Mouse (Mus musculus) MEL-GATA-1-ER (cell line): Measurements from ENCODE around the gene Pou1f1.

Experiments used
- DNase-seq: peaks from one replicate; pipeline ENCODE4 v3.0.0-alpha.2; 2012; ENCODE audit warnings: low read depth; ENCODE audit errors: extremely low read depth

Gene Pou1f1

GRCm38 (mm10) chr16:65520211-65520610, at the start of gene Pou1f1:
Pou1f1 (plus strand) TSS chr16:65520511.
- DNase-seq, result no peak

GRCm38 (mm10) chr16:65470650-65471049, 49.7 kb upstream of the Pou1f1 start:
- DNase-seq, result peak; percentile 14

- peak; percentile 24 for DNase-seq
Measured at GRCm38 (mm10) chr16:65472472-65473001, 47.8 kb upstream of the Pou1f1 start.

GRCm38 (mm10) chr16:65485726-65486125, 34.6 kb upstream of the Pou1f1 start:
- DNase-seq, result no peak

GRCm38 (mm10) chr16:65496030-65496429, 24.3 kb upstream of the Pou1f1 start:
- no peak for DNase-seq

GRCm38 (mm10) chr16:65497049-65497448, 23.3 kb upstream of the Pou1f1 start:
- DNase-seq, result peak; percentile 14

GRCm38 (mm10) chr16:65514223-65514622, 6.1 kb upstream of the Pou1f1 start:
- no peak for DNase-seq

GRCm38 (mm10) chr16:65526004-65526403, 5.7 kb downstream of the Pou1f1 start:
- DNase-seq, result no peak

- no peak for DNase-seq
Measured at GRCm38 (mm10) chr16:65526695-65527094, 6.4 kb downstream of the Pou1f1 start.

GRCm38 (mm10) chr16:65529589-65529988, 9.3 kb downstream of the Pou1f1 start:
- no peak for DNase-seq

GRCm38 (mm10) chr16:65531663-65532062, 11.4 kb downstream of the Pou1f1 start:
- DNase-seq, result no peak

GRCm38 (mm10) chr16:65533315-65533999, 13.1 kb downstream of the Pou1f1 start:
- DNase-seq, result peak; percentile 46

GRCm38 (mm10) chr16:65543676-65544293, 23.5 kb downstream of the Pou1f1 start:
- DNase-seq, result no peak

GRCm38 (mm10) chr16:65548960-65549359, 28.6 kb downstream of the Pou1f1 start:
- DNase-seq, result peak; percentile 77

- DNase-seq, result no peak
Measured at GRCm38 (mm10) chr16:65550814-65551213, 30.5 kb downstream of the Pou1f1 start.

- DNase-seq, result no peak
Measured at GRCm38 (mm10) chr16:65554267-65554666, 34.0 kb downstream of the Pou1f1 start.

- DNase-seq, result no peak
Measured at GRCm38 (mm10) chr16:65557369-65557768, 37.1 kb downstream of the Pou1f1 start.

- no peak for DNase-seq
Measured at GRCm38 (mm10) chr16:65559591-65559990, 39.3 kb downstream of the Pou1f1 start.

GRCm38 (mm10) chr16:65560996-65561962, 41.0 kb downstream of the Pou1f1 start:
- peak; percentile 33 for DNase-seq

GRCm38 (mm10) chr16:65561963-65562863, 41.9 kb downstream of the Pou1f1 start, which contains the start of gene Chmp2b:
Chmp2b (minus strand) TSS chr16:65562726.
- peak; percentile 80 for DNase-seq

- no peak for DNase-seq
Measured at GRCm38 (mm10) chr16:65562864-65563206, 42.5 kb downstream of the Pou1f1 start.
